Mouse (Mus musculus) CD8-positive naive resting alpha-beta T cell, adult 2 months (primary cell): ENCODE data around the gene 1700011L22Rik.

Experiments used
- DNase-seq, 2 experiments: peaks; one replicate each; pipeline ENCODE4 v3.0.0; 2022; ENCODE audit warnings: low read depth in 2 of 2, low spot score in 2 of 2

The 1700011L22Rik gene

DNA sequence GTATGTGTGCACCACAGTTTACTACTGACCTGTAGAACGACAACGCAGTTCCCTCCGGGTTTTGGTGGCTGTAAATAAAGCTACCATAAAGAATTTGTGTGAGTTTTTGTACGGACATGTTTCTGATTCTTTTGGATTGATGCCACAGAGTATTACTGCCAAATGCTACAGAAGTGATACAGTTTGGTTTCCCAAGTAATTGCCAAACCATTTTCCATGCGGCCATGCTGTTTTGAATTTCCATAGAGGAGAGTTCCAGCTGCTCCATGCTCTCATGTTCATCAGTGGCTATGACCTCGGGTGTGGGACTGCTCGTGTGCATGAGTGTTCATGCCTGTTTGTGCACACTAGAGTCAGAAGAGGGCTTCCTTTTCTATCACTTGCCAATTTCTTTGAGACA, 8.4 kb downstream of the 1700011L22Rik start:
- no peak for DNase-seq

DNA sequence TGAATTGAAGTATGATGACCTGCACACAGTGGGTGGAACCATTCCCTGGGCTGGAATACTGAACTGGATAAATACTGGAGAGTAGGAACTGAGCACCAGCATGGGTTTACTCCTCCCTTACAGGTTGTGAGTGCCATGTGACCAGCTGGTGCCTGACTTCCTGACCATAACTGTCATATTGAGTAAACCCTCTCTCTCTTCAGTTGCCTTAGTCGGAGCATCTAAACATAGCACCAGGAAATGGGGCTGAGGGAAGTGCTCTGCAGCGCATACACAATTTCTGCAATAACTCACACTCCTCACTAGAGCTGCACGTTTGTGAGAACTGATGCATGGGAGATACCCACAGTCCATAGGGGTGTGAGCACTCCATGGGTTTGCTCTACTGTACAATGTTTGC, 9.1 kb downstream of the 1700011L22Rik start:
- DNase-seq = no peak

DNA sequence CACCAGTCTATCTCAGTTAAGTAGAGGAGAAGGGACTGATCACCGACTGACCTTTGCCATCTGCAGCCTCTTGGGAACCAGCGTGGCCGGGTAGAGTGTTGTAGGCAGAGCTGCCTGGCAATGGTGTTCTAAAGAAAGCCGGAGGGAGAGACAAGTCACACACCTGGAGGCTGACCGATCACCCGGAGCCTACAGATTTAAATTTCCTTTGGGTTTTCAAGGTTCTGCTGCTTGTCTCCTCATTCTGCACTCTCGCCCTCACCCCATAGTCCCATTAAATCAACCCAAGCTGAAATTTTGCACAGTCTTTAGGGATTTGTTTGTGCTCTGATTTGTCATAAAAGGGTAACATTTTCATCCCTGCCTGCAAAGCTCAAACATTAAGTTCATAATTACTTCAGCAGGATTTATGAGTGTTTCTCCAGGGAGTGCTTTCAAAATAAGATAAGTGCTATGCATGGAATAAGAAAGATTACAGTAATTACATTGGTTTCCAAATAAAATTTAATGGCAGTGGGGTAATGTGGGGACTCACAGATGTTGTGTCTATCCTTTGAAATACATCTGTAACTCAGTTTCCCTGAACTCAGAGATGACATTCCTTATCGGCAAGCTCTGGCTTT, 19.0 kb downstream of the 1700011L22Rik start:
- no peak for DNase-seq

DNA sequence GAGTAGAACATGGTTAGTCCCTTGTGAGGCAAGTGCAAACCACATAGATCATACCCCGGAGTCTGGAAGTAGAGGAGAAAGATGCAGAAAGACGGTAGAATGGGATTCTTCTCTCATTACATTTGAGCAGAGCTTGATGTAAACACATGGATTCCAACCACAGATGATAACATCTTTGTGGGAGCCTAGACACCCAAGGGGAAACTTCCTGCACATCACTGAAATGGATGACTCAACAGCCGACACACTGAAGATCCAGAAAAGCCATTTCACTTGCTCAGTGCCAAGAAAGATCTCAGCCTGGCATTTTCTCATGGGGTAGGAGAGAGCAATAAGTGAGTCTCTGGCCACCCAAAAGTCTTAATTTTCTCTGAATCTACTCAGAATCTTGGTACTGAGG, 20.5 kb downstream of the 1700011L22Rik start:
- no peak for DNase-seq

DNA sequence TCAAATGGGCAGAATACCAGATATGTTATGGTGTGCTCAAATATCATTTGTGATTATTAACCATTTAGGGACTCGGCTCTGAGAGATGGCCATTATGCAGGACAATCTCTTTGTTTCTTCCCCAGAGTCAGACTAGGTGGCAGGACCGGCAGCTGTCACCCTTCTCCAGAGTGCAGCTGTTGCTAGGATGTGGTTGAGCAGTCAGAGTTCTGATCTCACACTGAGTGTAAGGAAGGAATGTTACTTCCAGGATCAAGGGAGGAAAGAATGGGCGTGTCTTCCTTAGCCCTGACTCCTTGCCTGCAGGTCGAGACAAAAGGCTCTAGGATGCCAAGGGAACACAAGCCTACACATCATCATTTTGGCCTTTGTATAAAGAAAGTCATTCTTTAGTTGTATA, 21.2 kb downstream of the 1700011L22Rik start:
- no peak for DNase-seq

DNA sequence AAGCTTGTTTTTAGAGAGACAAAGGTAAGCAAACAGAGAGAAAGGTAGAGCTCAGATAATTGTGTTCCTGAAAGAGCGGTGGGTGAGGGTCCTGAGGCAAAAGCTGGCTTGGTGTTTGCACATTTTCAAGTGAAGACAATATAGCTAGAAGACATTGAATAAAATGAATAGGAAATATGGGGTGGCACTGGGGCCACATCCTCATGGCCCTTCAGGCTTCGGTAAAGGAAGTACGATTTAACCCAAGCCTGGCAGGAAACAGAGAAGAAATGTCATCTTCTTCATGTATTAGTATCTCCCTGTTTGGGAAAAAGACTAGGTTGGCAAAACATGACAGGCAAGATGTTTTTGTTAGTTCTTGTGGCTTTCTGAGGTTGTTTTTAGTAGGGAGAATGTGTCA, 22.3 kb downstream of the 1700011L22Rik start:
- no peak for DNase-seq

DNA sequence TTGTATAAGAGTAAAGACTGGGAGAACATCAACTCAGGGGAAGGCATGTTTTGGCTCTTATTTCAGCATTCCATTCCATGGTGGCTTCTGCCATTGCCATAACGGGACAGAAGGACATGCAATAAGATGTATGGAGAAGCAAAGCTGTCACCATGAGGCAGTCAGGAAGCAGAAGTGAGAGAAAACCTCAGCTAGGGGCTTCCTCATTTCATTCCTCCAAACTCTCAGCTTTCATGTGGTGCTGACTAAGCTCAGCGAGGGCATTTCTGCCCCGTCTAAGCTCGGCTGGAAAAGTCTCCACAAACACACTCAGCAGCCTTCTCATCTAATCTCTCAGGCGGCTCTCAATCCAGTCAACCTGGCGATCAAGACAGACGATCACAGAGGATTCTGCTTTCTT, 22.8 kb downstream of the 1700011L22Rik start:
- DNase-seq = no peak

DNA sequence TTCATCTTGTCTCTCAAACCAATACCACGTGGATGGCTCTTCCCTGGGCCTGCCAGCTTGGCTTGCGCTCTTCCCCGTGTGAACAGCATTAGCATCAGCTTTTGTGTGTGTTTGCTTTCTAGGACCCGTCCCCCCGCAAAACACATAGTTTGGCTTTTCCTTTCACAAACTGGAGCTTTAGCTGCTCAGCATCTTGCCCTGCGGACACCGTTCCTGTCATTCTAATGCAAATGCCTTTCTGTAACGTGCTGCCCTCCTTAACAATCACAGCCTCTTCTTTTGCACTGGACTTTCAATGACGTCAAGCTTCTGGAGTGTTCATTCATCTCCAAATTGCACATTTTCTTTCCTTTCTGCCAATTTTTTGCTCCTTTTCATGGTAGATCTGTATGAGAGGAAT, 24.0 kb downstream of the 1700011L22Rik start:
- no peak for DNase-seq

DNA sequence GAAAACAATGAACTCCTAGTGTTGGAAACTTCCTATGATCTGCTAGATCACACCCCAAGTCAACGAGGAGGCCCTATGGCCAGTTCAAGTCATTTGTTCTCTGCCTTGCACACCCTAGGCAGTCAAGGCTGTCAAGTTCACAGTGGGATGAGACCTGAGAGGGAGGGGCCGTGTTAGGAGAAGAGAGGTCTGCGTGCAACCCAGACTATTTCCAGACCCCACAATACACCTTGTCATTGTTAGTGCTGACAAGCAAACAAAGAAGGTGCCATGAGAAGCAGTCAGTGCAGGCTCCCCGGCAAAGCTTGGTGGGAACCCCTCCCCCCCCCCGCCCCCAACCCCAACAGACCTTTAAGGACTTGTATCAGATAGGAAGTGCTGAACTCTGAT, 25.6 kb downstream of the 1700011L22Rik start:
- DNase-seq = no peak

DNA sequence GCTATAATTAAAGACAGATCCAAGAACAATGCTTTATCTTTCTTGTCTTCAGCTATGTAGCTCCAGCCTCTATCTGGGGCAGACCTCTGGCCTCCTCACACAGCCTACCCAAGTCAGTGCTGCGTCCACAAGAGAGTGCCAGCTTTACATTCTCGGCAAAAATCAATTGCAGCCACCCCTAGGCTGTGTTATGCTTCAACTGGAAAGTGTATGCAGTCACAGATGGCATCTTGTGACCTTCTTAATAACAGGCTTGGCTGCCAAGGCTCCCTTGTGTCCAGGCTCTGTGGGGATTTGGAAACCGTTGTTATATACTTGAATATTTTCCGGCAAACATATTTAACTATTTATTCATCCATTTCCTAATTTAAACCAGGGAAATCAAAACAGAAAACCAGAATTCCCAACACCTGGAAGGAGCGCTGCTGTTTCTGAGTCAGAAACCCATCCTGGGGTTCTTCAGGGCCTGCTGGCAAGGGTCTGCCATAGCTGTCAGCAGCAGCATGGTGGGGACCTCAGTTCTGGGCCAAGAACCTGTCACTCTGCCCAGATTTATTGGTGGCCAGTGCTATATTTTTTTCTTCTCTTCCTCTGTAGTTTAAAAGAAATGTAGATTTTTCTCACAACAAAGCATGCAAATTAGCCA, 26.1 kb downstream of the 1700011L22Rik start:
- DNase-seq = no peak

DNA sequence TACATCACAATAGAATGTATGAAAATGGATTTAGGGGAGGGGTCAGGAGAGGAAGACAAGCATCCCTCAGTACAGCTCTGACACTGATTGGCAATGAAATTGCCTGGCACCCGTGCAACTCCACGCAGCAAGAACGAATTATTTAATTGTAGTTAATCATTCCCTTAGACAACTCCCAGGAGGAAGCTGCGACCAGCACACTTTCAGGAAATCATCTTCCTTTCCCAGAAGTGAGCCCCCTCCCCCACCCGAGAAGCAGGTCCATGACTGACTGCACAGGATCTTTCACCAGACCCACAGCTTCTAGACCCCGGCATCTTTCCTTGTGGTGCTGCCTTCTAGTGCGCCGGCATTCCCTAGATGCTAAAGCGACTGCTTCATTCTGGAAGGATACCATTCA, 36.7 kb downstream of the 1700011L22Rik start:
- no peak for DNase-seq

DNA sequence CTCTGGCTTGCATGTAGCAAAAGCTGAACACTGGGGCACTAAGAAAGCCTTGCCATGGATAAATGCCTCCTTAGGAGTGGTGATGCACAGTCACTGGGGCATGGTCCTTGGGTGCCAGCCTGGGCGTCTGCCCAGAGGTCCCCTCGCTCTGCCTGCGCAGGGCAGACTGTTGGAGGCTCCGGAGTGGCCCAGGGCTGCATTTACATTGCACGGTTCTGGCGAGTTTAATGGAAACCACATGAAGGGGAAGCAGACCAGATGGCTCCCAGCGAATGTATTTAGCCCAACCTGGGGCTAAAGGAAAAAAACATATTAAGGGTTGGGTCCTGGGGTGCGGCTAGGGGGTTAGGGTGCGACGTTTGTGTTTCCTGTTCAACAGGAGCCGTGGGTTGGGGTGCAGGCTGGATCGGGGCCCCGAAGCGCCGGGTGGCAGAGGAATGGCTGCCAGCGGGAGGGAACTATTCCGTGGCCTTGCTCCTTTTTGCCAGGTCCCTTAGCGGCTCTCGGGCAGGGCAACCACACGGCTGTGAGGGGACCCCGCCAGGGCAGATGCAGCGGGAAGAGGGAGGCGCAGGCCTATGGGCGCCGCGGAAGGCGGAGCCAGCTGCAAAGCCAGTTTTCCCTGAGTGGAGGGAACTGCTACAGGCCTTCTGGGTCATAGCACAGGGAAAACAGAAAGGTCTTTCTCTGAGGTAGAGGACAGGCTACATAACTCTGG, 38.6 kb downstream of the 1700011L22Rik start:
- DNase-seq = no peak

DNA sequence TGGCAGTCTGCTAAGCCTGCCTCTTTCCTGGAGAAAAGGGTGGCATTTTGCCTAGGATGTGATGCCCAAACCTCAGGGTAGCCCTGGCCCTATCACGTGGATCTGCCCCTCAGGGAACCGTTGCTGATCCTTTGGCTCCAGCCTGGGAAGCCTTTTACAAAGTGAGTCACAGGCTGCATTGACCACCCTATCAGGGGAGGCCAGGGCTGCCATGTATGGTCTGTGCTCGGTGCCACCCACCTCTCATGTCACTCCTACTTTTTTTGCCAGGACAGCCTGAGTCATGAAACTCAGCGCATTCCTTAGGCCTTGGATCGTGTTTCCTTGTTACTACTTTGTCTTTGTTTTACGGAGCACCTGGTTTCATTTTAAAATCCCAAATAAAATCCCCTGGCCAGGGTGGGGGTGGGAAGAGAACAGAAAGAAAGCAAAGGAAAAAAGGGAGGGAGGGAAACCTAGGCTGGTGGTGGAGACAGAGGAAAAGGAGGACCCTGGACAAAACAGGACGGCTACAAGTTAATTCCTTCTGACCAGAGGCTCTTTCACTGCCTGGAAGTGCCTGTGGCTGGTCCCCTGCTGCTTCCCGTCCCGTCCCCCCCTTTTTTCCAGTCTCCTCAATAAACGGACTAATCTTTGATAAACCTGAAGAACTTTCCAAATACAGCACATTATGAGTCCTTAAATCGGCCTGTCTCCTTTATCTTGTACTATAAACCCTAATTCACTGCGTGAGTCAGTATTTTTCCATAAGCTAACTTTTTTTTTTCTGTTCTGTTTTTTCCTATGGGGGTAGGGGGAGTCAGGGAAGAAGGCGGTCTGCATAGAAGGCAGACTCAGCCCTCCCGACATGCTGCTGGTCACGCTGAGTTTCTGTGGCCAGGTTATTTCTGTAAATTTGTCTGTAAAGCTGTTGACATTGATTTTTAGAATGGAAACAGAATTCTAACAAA, 39.4 kb downstream of the 1700011L22Rik start:
- DNase-seq = no peak

DNA sequence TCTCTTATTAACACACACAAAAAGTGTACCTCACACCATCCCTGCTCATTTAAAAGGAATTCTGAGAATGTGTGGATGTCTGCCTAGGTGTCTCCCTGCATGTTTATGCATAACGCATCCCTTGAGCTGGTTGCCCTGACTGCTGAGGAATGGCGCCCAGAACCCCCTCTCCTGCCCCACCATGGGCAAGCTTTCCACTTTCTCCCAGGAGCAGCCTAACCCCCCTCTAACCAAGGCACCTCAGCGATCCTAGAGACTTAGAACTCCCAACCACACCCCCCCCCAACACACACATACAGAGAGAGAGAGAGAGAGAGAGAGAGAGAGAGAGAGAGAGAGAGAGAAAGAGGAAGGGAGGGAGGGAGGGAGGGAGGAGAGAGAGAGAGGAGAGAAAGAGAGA, 40.2 kb downstream of the 1700011L22Rik start:
- DNase-seq = no peak

DNA sequence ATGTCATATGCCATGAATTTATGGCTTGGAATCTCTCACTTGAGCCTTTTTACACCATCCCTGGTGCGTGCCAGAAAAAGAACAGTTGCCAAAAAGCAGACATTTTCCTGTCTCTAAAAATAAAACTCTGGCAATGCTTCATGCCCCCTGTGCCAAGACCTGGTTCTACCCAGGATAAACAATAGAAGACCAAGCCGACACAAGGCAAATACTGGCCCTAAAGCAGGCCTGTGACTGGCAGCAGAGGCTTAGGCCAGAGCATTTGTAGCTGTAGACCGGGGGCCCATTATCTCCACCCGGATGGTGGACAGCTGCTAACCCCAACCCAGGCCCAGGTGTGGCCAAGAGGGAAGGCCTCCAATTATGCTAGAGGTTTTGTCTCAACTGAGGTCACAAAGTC, 41.5 kb downstream of the 1700011L22Rik start:
- DNase-seq = no peak

DNA sequence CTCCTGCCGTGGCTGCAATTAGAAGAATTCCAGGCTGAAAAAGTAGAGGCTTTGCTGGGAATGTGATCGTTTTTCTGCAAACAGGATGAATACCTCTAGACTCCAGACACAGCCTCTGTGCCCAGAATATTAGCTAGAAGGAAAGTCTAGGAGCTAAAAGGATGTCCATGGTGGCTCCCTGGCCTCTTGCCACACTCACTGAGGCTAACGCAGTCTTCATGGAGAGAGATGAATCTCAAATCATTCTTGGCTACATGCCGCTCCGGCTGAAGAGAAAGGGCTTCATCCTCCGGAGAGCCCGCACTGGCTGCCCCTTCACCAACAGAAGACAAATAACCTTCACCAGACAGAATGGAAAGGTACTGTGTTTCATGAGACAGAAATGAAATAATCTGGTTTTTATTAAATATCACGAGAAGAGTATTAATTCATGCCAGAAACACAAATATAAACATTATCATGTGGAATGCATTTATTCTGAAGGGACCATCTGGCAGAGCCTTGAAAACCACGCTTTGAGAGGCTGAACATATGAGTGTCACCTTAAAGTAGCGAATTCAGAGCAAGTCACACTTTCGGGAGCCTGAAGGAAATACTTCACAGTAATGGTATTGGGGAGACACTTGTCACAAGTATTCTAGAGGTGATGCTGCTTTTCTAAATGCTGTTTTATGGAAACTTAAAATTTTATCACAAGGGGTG, 46.8 kb downstream of the 1700011L22Rik start:
- no peak for DNase-seq

DNA sequence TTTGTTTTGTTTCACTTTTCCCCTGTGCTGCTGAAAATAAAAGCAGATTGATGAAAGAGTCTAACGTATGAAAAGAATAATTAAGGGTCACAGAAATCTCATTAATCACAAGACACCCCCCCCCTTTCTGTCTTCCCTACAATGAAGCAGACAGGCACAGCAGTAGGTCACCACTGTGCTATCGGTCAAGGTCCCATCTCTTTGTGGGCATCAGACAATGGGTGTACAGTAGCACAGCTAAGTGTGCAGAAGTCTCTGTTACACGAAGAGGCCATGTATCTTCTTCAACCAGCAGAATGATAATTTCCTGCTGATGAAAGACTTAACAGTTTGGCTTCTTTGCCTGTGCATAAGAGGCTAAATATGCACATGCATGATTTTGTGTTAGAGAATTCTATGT, 49.7 kb downstream of the 1700011L22Rik start:
- DNase-seq = no peak

DNA sequence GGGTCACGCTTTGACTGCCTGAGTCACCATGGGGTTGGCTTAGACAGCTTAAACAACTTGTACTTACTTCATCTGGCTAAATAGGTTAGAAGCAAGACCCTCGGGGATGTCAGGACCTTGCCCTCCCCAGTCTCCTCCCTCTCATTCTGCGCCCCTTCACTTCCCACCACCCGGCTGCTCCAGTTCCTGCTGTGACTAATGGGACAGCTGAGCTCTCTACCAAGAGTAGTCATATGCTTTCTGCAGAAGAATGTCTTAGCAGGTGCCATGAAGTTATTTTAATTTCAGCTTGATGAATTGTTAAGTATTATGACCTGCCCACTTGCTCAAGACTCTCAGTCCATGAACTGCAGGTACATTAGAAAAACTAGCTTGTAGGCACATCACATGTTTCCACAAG, 51.9 kb downstream of the 1700011L22Rik start:
- DNase-seq = no peak

DNA sequence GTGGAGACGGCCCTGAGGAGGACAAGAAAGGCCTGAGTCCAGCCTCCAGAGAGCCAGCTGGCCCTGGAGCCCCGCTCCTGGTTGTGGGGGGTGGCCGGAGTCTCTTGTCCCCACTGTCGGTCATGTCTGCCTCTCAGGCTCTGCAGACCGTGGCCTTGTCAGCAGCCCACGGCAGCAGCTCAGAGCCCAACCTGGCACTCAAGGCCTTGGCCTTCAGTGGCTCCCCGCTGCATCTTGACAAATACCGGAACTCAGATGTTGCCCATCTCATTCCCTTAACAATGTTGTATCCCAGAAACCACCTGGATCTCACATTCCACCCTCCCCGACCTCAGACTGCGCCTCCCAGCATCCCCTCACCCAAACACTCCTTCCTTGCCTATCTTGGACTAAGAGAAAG, 58.3 kb downstream of the 1700011L22Rik start:
- DNase-seq = no peak

DNA sequence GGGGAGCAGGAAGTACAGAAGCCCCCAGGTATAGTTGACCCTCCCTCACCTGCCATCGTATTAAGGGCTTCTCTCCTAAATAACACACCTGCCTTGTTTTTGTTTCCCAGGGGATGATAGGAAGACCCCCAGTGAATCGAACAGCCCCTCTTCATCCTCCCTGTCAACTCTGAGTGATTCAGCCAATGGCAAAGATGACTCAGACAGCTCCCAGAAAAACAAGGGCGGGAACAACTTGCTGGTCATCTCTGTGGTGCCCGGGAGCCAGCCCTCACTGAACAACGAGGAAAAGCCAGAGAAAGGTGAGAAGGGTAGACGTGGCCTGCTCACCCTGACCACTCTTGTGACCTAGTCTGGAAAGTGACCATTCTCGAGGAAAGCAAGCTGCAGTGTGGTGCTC, 62.9 kb downstream of the 1700011L22Rik start:
- no peak for DNase-seq

DNA sequence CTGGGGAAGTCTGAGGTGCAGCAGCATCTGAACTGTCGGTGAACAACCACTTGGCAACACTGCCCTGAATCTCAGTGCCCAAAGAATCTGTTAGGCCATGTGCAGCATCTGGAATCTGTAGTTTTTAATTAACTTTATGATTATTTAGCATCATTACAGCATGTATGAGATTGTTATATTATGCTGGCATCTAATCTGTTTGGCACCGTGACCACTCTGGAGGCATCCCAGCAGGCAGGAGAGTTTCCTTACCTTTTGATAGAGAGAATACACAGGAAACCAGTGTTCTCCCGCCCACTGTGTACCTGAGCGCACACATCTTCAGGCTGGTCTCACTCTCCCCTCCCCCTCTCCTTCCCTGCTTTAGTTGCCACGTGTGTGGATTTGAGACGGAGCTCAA, 68.7 kb downstream of the 1700011L22Rik start:
- DNase-seq = no peak
